Mouse (Mus musculus) left cerebral cortex, adult 2 months (tissue): Measurements from ENCODE around the gene Dab2ip. TPM values are rescaled to one million over a fixed set of nuclear protein-coding genes. Genes with fewer than 3 reads are reported as not detected.

Experiments
- DNase-seq, 2 experiments: peaks; one replicate each; pipeline ENCODE4 v3.0.0; 2021 to 2022; ENCODE audit warnings: low spot score in 2 of 2, mixed read lengths in 1 of 2; ENCODE audit errors: extremely low spot score in 1 of 2
- H3K27ac ChIP-seq: fragments of 200-600 bp; 2 replicates; pipeline ENCODE4 v1.8.1; 2022
- H3K4me3 ChIP-seq: fragments of 200-600 bp; 2 replicates; pipeline ENCODE4 v1.8.1; 2022
- CTCF ChIP-seq: fragments of 200-600 bp; IDR thresholded peaks from 2 replicates; pipeline ENCODE4 v1.8.1; 2022; ENCODE audit warnings: antibody characterized with exemption, mild to moderate bottlenecking, moderate library complexity
- intact Hi-C: fragments of 180-260 bp; cut with DNase I; formaldehyde crosslinking; loops from one replicate; pipeline ENCODE4 v1.15.1; 2025
- total RNA-seq, 2 experiments: library from RNA; stranded (reverse); gene quantifications; 2 replicates each; pipeline ENCODE4 v1.2.3; 2021

The Dab2ip gene
- total RNA-seq, 2 experiments from 2014 or later = 144 to 152 TPM

DNA sequence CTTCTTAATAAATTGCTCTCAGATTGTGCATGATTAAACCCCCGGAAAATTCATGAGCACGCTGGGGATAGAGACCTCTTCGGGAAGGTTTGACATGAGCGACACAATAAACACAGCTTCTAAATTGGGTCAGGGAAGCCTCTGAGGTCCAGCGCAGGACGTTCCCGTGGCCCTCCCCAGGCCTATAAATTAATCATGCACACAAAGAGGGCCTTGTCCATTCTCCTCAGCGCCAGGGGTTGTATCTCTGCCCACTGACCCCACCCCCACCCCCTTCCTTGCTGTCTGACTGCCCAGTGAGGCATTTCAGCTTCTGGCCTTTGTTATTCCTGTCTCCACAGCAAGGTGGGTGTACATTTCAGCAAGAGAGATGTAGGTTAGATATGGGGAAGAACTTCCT lies 49.4 kb downstream of the Dab2ip start:
- Histone ChIP-seq H3K27ac (no peak overlapping the region), H3K4me3 (no peak overlapping the region)
- no peak for DNase-seq
- intact Hi-C loops = no loop called here
- TF ChIP-seq CTCF = no peak

- no peak overlapping the region for H3K4me3 ChIP-seq
- no peak overlapping the region for H3K27ac ChIP-seq
- TF ChIP-seq CTCF = no peak
- intact Hi-C loops = no loop called here
- no peak for DNase-seq
These were observed 50.8 kb downstream of the Dab2ip start for GRCm38 (mm10) chr2:35608856-35609255.

DNA sequence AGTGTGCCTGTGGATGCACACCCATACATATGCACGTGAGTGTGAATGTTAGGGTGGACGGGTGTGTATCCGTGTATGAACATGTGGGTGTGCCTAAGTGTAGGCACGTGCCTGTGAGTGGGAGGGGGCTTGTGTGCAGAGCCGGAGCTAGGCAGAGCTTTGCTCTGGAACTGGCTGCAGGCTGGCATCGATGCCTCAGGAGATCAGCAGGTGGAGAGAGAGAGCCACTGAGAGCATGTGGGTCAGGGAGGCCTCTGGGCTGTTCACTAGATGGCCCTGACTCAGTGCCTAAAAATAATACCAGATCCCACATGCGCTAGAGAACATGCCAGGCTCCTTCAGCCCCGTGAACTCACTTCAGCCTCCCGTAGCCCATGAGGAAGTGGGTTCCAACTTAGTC lies 51.3 kb downstream of the Dab2ip start:
- peak in 1 of 2 experiments; percentile 47 for DNase-seq
- Histone ChIP-seq H3K4me3 (no peak overlapping the region), H3K27ac (peak overlapping the region; percentile 45)
- intact Hi-C loops = no loop called here
- peak; percentile 50 for TF ChIP-seq CTCF

GRCm38 (mm10) chr2:35610168-35610951 lies 52.3 kb downstream of the Dab2ip start:
- H3K27ac ChIP-seq = peak overlapping the region; percentile 66
- intact Hi-C loops = loop anchor here (5.0 kb wide), 1 partner anchor 53 kb away; the partner anchor contains the start of gene Dab2ip
- H3K4me3 ChIP-seq = no peak overlapping the region
- no peak for TF ChIP-seq CTCF
- DNase-seq = peak; percentile 39 to 59

DNA sequence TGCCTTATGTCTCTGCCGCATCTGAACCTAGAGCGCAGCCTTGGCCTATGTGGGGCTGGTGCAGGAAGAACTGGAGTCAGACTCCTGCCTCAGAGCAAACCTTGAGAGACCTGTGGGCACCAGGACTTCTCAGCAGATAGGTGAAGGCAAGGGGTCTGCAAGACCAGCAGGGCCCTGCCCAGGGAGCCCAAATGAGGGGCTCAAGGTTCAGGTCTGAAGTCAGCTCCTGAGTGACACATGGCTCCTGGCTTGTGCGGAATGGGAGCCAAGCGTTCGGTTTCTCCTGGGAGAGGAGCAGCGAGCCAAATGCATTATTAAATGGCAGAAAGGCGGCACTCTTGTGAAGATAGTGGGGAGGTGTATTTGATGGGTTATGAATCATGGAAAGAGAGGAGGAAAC lies 52.9 kb downstream of the Dab2ip start:
- Histone ChIP-seq H3K4me3 (no peak overlapping the region), H3K27ac (peak overlapping the region; percentile 66)
- TF ChIP-seq CTCF = no peak
- intact Hi-C loops = loop anchor here (5.0 kb wide), 1 partner anchor 54 kb away; the partner anchor contains the start of gene Dab2ip
- DNase-seq = peak in 1 of 2 experiments; percentile 35

DNA sequence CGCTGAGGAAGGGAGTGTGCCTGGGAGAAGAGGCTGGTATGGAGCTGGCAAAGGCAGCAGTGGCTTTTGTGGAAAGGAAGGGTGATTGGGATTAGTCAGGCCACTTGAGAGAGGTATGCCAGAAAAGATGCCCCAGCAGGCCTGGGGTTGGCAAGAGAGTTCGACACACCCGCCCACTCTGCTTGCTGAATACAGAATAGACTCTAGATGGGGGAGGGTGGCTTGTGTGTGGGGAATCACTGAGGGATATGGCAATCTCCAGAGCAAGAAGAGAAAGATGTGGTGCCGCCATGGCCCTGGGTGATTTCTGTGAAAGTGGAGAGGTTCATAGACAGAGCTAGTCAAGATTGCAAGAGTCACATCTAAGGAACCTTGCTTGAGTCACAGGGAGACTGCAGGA lies 53.6 kb downstream of the Dab2ip start:
- no peak for TF ChIP-seq CTCF
- Histone ChIP-seq H3K27ac (peak overlapping the region; percentile 66; the same call in 1 of the 2 replicates), H3K4me3 (no peak overlapping the region)
- DNase-seq = no peak
- intact Hi-C loops = loop anchor here (5.0 kb wide), 1 partner anchor 54 kb away; the partner anchor contains the start of gene Dab2ip

DNA sequence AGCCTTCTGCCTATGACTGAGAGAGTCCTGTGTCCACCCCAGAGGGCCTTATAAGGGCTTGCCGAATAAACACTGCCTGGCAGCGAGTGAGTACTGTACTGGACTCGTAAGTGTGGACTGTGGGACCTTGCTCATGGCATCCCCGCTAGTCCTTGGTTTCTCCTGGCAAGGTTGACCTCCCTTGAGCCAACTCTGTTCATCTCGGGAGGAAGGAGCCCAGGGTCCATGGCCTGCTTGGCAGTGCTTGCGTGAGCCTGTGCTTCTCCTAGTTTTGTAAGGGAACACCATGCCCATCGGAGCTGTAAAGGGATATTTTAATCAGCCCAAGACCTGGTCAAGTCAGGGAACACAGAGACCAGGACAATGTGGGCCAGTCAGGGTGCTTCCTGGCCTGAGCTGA lies 54.2 kb downstream of the Dab2ip start:
- no peak for DNase-seq
- H3K4me3 ChIP-seq = no peak overlapping the region
- peak overlapping the region; percentile 32; the same call in 1 of the 2 replicates for H3K27ac ChIP-seq
- intact Hi-C loops = loop anchor here (5.0 kb wide), 1 partner anchor 55 kb away; the partner anchor contains the start of gene Dab2ip
- TF ChIP-seq CTCF = no peak

DNA sequence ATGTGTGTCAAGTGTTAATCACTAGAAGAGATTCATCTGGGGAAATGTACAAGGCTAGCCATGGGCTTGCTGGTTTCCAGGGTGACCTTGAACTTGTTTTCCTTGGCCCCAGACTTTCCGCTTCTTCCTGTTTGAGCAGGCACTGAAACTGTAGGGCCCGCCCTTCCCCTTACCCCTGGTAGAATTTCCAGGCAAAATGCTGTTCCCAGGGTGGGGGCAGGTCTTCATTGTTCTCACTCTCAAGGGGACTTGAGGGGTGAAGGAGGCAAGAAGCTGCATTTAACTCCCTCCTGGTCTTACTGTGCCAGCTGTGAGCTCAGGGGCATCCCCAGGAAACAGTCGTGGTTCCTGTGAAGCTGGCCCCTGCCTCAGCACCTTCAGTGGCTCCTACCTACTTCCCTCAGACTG lies 55.9 kb downstream of the Dab2ip start:
- no peak for TF ChIP-seq CTCF
- Histone ChIP-seq H3K27ac (peak overlapping the region; percentile 55), H3K4me3 (no peak overlapping the region)
- intact Hi-C loops = loop anchor here (5.0 kb wide), 1 partner anchor 57 kb away; the partner anchor contains the start of gene Dab2ip
- DNase-seq = no peak

DNA sequence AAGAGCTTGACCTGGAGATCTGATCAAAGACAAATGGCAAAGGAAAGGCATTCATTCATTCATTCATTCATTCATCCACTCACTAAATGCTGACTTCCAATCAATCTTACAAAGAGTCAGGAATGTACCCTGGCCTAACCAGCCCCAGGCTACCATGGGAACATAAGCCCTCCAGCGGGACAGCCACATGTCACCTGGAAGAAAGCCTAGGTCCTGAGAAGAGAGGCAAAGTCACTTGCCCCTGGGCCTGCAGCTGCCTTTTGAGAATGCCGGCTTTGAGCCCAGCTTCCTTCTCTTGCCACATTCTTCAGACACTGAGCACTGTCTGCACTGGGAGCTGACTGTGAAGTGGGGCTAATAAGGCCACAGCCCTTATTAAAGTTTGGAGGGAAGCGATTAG lies 56.3 kb downstream of the Dab2ip start:
- DNase-seq = no peak
- intact Hi-C loops = loop anchor here (5.0 kb wide), 1 partner anchor 57 kb away; the partner anchor contains the start of gene Dab2ip
- TF ChIP-seq CTCF = no peak
- Histone ChIP-seq H3K4me3 (no peak overlapping the region), H3K27ac (peak overlapping the region; percentile 55)

- Histone ChIP-seq H3K4me3 (no peak overlapping the region), H3K27ac (no peak overlapping the region)
- DNase-seq = no peak
- no peak for TF ChIP-seq CTCF
- intact Hi-C loops = no loop called here
These were observed 57.3 kb downstream of the Dab2ip start for GRCm38 (mm10) chr2:35615366-35615765.

GRCm38 (mm10) chr2:35615977-35616376 lies 57.9 kb downstream of the Dab2ip start:
- no peak for DNase-seq
- intact Hi-C loops = no loop called here
- 0 out of 2 replicates have a peak overlapping the region, but pooled peaks have one; percentile 15 for H3K27ac ChIP-seq
- H3K4me3 ChIP-seq = no peak overlapping the region
- TF ChIP-seq CTCF = no peak; the same call in 1 of the 2 replicates

DNA sequence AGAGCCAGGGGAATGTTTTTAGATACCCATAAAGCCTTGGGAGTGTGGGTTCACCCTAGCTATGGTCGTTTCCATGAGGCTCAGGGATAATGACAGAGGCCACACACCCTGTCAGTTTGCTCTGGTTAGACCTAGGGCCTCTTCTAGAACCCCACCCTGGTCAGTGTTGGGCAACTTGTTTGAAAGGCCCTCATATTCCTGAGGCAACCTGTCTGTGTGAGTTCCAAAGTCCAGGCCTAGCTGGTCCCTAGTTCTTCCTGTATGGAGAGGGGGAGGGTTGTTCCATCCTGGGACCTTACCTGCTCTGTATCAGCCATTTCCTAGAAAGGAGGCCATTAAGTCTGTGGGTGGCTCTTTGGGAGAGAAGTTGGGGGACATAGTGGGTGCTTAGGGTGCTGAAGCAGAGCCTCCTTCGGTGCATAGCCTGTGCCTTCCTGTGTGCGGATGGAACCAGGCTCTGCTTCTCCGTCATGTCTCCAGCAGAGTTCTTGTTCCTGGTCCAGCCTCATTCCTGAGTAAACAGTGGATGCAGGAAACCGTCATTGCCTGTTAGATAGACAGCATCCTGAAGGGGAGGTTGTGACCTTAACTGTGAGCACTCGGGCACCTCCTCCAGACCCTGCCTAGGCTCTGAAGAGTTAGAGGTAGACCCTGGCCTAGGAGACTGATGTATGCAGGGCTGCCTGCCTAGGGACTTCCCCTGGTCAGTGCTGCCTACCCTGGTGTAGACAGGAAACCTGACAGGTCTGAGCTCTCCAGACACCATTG lies 59.0 kb downstream of the Dab2ip start:
- DNase-seq = no peak
- intact Hi-C loops = no loop called here
- H3K27ac ChIP-seq = peak overlapping the region; percentile 19; the same call in 1 of the 2 replicates
- no peak overlapping the region for H3K4me3 ChIP-seq
- no peak for TF ChIP-seq CTCF
